Mouse (Mus musculus) frontal cortex, postnatal 14 days (tissue): Measurements from ENCODE around the gene Ncapd3.
A peak's percentile ranks its signal among the peaks of the same experiment; 100 is the strongest.

Experiments used
- DNase-seq, 2 experiments: peaks; one replicate each; pipeline ENCODE4 v3.0.0; 2022; ENCODE audit warnings: low spot score in 2 of 2

Gene Ncapd3

GRCm38 (mm10) chr9:27029828-27030762, at the start of gene Ncapd3, which contains the start of gene Vps26b:
Gene Ncapd3, plus strand, starts transcription at chr9:27030175.
Gene Vps26b, minus strand, starts transcription at chr9:27030065.
- DNase-seq = peak; percentile 95 to 97

GRCm38 (mm10) chr9:26985090-26985613, 44.8 kb upstream of the Ncapd3 start:
- DNase-seq = no peak

GRCm38 (mm10) chr9:26985668-26986277, 44.2 kb upstream of the Ncapd3 start:
- no peak for DNase-seq

- no peak for DNase-seq
Measured at GRCm38 (mm10) chr9:26990181-26990580, 39.8 kb upstream of the Ncapd3 start.

GRCm38 (mm10) chr9:26993118-26993517, 36.9 kb upstream of the Ncapd3 start:
- DNase-seq = no peak

GRCm38 (mm10) chr9:26993900-26994299, 36.1 kb upstream of the Ncapd3 start:
- DNase-seq = no peak

GRCm38 (mm10) chr9:26997062-26997461, 32.9 kb upstream of the Ncapd3 start:
- no peak for DNase-seq

GRCm38 (mm10) chr9:26997501-26997900, 32.5 kb upstream of the Ncapd3 start:
- no peak for DNase-seq

GRCm38 (mm10) chr9:26998669-26999460, 31.1 kb upstream of the Ncapd3 start:
- no peak for DNase-seq

- peak; percentile 93 to 95 for DNase-seq
Measured at GRCm38 (mm10) chr9:26999461-27000395, 30.2 kb upstream of the Ncapd3 start, which contains the start of the genes Acad8 and Thyn1. Gene Acad8, minus strand, starts transcription at chr9:26999566. Gene Thyn1, plus strand, starts transcription at chr9:26999710.

GRCm38 (mm10) chr9:27005231-27005630, 24.7 kb upstream of the Ncapd3 start:
- no peak for DNase-seq

- DNase-seq = no peak
Measured at GRCm38 (mm10) chr9:27005933-27006332, 24.0 kb upstream of the Ncapd3 start.

- DNase-seq = no peak
Measured at GRCm38 (mm10) chr9:27006866-27007265, 23.1 kb upstream of the Ncapd3 start.

- DNase-seq = no peak
Measured at GRCm38 (mm10) chr9:27009231-27009630, 20.7 kb upstream of the Ncapd3 start.

- no peak for DNase-seq
Measured at GRCm38 (mm10) chr9:27011572-27011971, 18.4 kb upstream of the Ncapd3 start.

GRCm38 (mm10) chr9:27018961-27019360, 11.0 kb upstream of the Ncapd3 start:
- DNase-seq = no peak

GRCm38 (mm10) chr9:27023681-27024080, 6.3 kb upstream of the Ncapd3 start:
- DNase-seq = no peak

GRCm38 (mm10) chr9:27026708-27027107, 3.3 kb upstream of the Ncapd3 start:
- no peak for DNase-seq

- DNase-seq = peak; percentile 46 to 47
Measured at GRCm38 (mm10) chr9:27029022-27029827, 750 bp upstream of the Ncapd3 start.

GRCm38 (mm10) chr9:27030763-27031100, 757 bp downstream of the Ncapd3 start:
- DNase-seq = no peak
